Mouse (Mus musculus): ENCODE measurements at regions not wholly inside any gene's neighbourhood (a gene's known extent, or its start where the extent isn't known, plus 50 kb on each side); places are given as distances from the start of the nearest gene placed in this dataset. TPM values are rescaled to one million over a fixed set of nuclear protein-coding genes. Genes with fewer than 3 reads are reported as not detected.

GRCm38 (mm10) chr3:115509658-115510057 lies 205.2 kb downstream of the S1pr1 start:
- H3K9me3 ChIP-seq = no peaks in the 10 kb centered on the region
- H3K27me3 ChIP-seq (ENCODE audit: insufficient read depth, poor library complexity, severe bottlenecking) = no peaks in the 10 kb centered on the region
- no peaks in the 10 kb centered on the region for H3K4me1 ChIP-seq
- 85% methylated on average over 4 of the region's 4 CpGs for WGBS
- H3K36me3 ChIP-seq = no peaks in the 10 kb centered on the region
- DNase-seq (ENCODE audit: low spot score) = no peak
- H3K4me3 ChIP-seq = no peak overlapping the region
- no peak overlapping the region for H3K27ac ChIP-seq

GRCm38 (mm10) chr3:115497420-115497819 lies 217.5 kb downstream of the S1pr1 start:
- no peaks in the 10 kb centered on the region for H3K27me3 ChIP-seq (ENCODE audit: insufficient read depth, poor library complexity, severe bottlenecking)
- H3K9me3 ChIP-seq = no peaks in the 10 kb centered on the region
- DNase-seq (ENCODE audit: low spot score) = no peak
- no peaks in the 10 kb centered on the region for H3K36me3 ChIP-seq
- no peak overlapping the region for H3K4me3 ChIP-seq
- H3K27ac ChIP-seq = no peak overlapping the region
- 68% methylated on average over 1 of the region's 1 CpGs for WGBS
- H3K4me1 ChIP-seq = no peaks in the 10 kb centered on the region

- no peak for DNase-seq (ENCODE audit: low spot score)
- Histone ChIP-seq H3K9me3 (no peaks in the 10 kb centered on the region), H3K4me1 (no peaks in the 10 kb centered on the region), H3K36me3 (no peaks in the 10 kb centered on the region), H3K27me3 (ENCODE audit: insufficient read depth, poor library complexity, severe bottlenecking) (no peaks in the 10 kb centered on the region), H3K27ac (no peak overlapping the region), H3K4me3 (no peak overlapping the region)
- 79% methylated on average over 3 of the region's 3 CpGs for WGBS
Observed at GRCm38 (mm10) chr3:115496110-115496509, 218.8 kb downstream of the S1pr1 start.

GRCm38 (mm10) chr3:115495692-115496091 lies 219.2 kb downstream of the S1pr1 start:
- no peak overlapping the region for H3K27ac ChIP-seq
- H3K9me3 ChIP-seq = no peaks in the 10 kb centered on the region
- H3K27me3 ChIP-seq (ENCODE audit: insufficient read depth, poor library complexity, severe bottlenecking) = no peaks in the 10 kb centered on the region
- no peaks in the 10 kb centered on the region for H3K36me3 ChIP-seq
- DNase-seq (ENCODE audit: low spot score) = no peak
- H3K4me3 ChIP-seq = no peak overlapping the region
- H3K4me1 ChIP-seq = no peaks in the 10 kb centered on the region

GRCm38 (mm10) chr3:115468980-115469379 lies 245.9 kb downstream of the S1pr1 start:
- Histone ChIP-seq H3K27me3 (ENCODE audit: insufficient read depth, poor library complexity, severe bottlenecking) (no peaks in the 10 kb centered on the region), H3K36me3 (no peaks in the 10 kb centered on the region), H3K27ac (no peak overlapping the region), H3K4me3 (no peak overlapping the region), H3K9me3 (no peaks in the 10 kb centered on the region), H3K4me1 (no peaks in the 10 kb centered on the region)
- DNase-seq (ENCODE audit: low spot score) = no peak
- 80% methylated on average over 4 of the region's 4 CpGs for WGBS

GRCm38 (mm10) chr3:115467850-115468249 lies 247.0 kb downstream of the S1pr1 start:
- H3K27me3 ChIP-seq (ENCODE audit: insufficient read depth, poor library complexity, severe bottlenecking) = no peaks in the 10 kb centered on the region
- 62% methylated on average over 2 of the region's 2 CpGs for WGBS
- no peaks in the 10 kb centered on the region for H3K9me3 ChIP-seq
- DNase-seq (ENCODE audit: low spot score) = no peak
- no peak overlapping the region for H3K4me3 ChIP-seq
- H3K27ac ChIP-seq = no peak overlapping the region
- no peaks in the 10 kb centered on the region for H3K4me1 ChIP-seq
- H3K36me3 ChIP-seq = no peaks in the 10 kb centered on the region

GRCm38 (mm10) chr3:115462623-115463022 lies 252.2 kb downstream of the S1pr1 start:
- no peaks in the 10 kb centered on the region for H3K4me1 ChIP-seq
- H3K27me3 ChIP-seq (ENCODE audit: insufficient read depth, poor library complexity, severe bottlenecking) = no peaks in the 10 kb centered on the region
- no peaks in the 10 kb centered on the region for H3K36me3 ChIP-seq
- H3K4me3 ChIP-seq = no peak overlapping the region
- no peak for DNase-seq (ENCODE audit: low spot score)
- no peak overlapping the region for H3K27ac ChIP-seq
- WGBS = 71% methylated on average over 3 of the region's 3 CpGs
- H3K9me3 ChIP-seq = no peaks in the 10 kb centered on the region

Small RNA genes lying in the stretch of these regions (microRNA-seq; reads per million reads assigned to microRNA genes)
- not detected for gene Gm25347

Data from heart, embryonic 10.5 days (tissue).